Mouse (Mus musculus): Measurements from ENCODE around the gene 1700031F05Rik. TPM values are rescaled to one million over a fixed set of nuclear protein-coding genes. Genes with fewer than 3 reads are reported as not detected.
"Not testable (repeated sequence)": the region's sequence is repeated elsewhere in the genome, so short reads cannot be mapped to it uniquely, and the experiment has no call there.

Gene 1700031F05Rik
- not detected in 2 replicates for polyA plus RNA-seq (2015; fragmentation: Nextera tagmentation; extraction: Ambion mirVana)

- H3K27ac ChIP-seq = no peak within 1 kb of the TSS
- H3K9me3 ChIP-seq = no peaks in the 10 kb centered on the region
- no peak within 1 kb of the TSS for H3K9ac ChIP-seq
- ATAC-seq (replicated peaks) = no peak
- no peak within 1 kb of the TSS for H3K4me3 ChIP-seq
- no peaks in the 10 kb centered on the region for H3K4me1 ChIP-seq
- no peaks in the 10 kb centered on the region for H3K27me3 ChIP-seq (replicated peaks)
- H3K36me3 ChIP-seq (replicated peaks) = no peaks in the 10 kb centered on the region
- 88% methylated on average over 6 of the region's 6 CpGs for WGBS
- no peak within 1 kb of the TSS for H3K4me2 ChIP-seq
Observed at GRCm38 (mm10) chrX:102867871-102868270, at the start of gene 1700031F05Rik. Gene 1700031F05Rik (minus strand): TSS chrX:102867971.

- ATAC-seq (replicated peaks); H3K36me3 ChIP-seq (replicated peaks); H3K27me3 ChIP-seq (replicated peaks); H3K4me2 ChIP-seq; H3K27ac ChIP-seq; H3K4me1 ChIP-seq; H3K4me3 ChIP-seq; H3K9me3 ChIP-seq; H3K9ac ChIP-seq: not testable (repeated sequence)
- WGBS = 87% methylated on average over 1 of the region's 1 CpGs
Observed at GRCm38 (mm10) chrX:102914823-102915222, 47.1 kb upstream of the 1700031F05Rik start.

GRCm38 (mm10) chrX:102908587-102908986 is 40.8 kb upstream of the 1700031F05Rik start, which contains the start of the genes Dmrtc1a and 1700011M02Rik:
Gene Dmrtc1a (minus strand): TSS chrX:102908687.
Gene 1700011M02Rik (plus strand): TSS chrX:102908905.
- H3K9me3 ChIP-seq; H3K27ac ChIP-seq; H3K36me3 ChIP-seq (replicated peaks); H3K4me1 ChIP-seq; H3K4me3 ChIP-seq; H3K9ac ChIP-seq; ATAC-seq (replicated peaks); H3K27me3 ChIP-seq (replicated peaks); H3K4me2 ChIP-seq: not testable (repeated sequence)
- 89% methylated on average over 8 of the region's 9 CpGs for WGBS

- not testable (repeated sequence) for H3K4me2 ChIP-seq, H3K9ac ChIP-seq
Observed at GRCm38 (mm10) chrX:102854516-102854915, 13.3 kb downstream of the 1700031F05Rik start, which contains the start of gene Dmrtc1c2. Gene Dmrtc1c2 (minus strand): TSS chrX:102854616.

GRCm38 (mm10) chrX:102812311-102812710 is 55.5 kb downstream of the 1700031F05Rik start:
- no peak overlapping the region for H3K9ac ChIP-seq
- H3K4me1 ChIP-seq = no peaks in the 10 kb centered on the region
- peaks cover 2% of the 10 kb centered on the region for H3K27me3 ChIP-seq (replicated peaks)
- no peak for ATAC-seq (replicated peaks)
- no peak overlapping the region for H3K27ac ChIP-seq
- H3K36me3 ChIP-seq (replicated peaks) = no peaks in the 10 kb centered on the region
- H3K4me2 ChIP-seq = no peak overlapping the region
- H3K9me3 ChIP-seq = no peaks in the 10 kb centered on the region
- 57% methylated on average over 4 of the region's 4 CpGs for WGBS
- H3K4me3 ChIP-seq = no peak overlapping the region

More at GRCm38 (mm10) chrX:102854516-102854915, 13.3 kb downstream of the 1700031F05Rik start, which contains the start of gene Dmrtc1c2:
- not testable (repeated sequence) for H3K4me3 ChIP-seq; H3K4me1 ChIP-seq; H3K27me3 ChIP-seq (replicated peaks); H3K9me3 ChIP-seq; H3K27ac ChIP-seq; H3K36me3 ChIP-seq (replicated peaks); ATAC-seq (replicated peaks)
- WGBS = 100% methylated on average over 1 of the region's 13 CpGs

Other genes starting within 250 kb of the 1700031F05Rik start
- 7.5 and 8.1 TPM in 2 replicates for gene Phka1, start 223.7 kb downstream of the 1700031F05Rik start, polyA plus RNA-seq (2015; fragmentation: Nextera tagmentation; extraction: Ambion mirVana)
- not detected in 2 replicates for gene Gm3880, start 181.0 kb downstream of the 1700031F05Rik start, polyA plus RNA-seq (2015; fragmentation: Nextera tagmentation; extraction: Ambion mirVana)
- gene Gm9112, start 160.3 kb downstream of the 1700031F05Rik start, polyA plus RNA-seq (2015; fragmentation: Nextera tagmentation; extraction: Ambion mirVana) = not detected in 2 replicates
- not detected in 2 replicates for gene Dmrtc1b, start 160.1 kb downstream of the 1700031F05Rik start, polyA plus RNA-seq (2015; fragmentation: Nextera tagmentation; extraction: Ambion mirVana)
- gene Dmrtc1c1, start 65.0 kb downstream of the 1700031F05Rik start, polyA plus RNA-seq (2015; fragmentation: Nextera tagmentation; extraction: Ambion mirVana) = not detected in 2 replicates
- not detected in 2 replicates for gene Dmrtc1c2, start 13.4 kb downstream of the 1700031F05Rik start, polyA plus RNA-seq (2015; fragmentation: Nextera tagmentation; extraction: Ambion mirVana)
- 1.8 and 2.5 TPM in 2 replicates for gene Dmrtc1a, start 40.7 kb upstream of the 1700031F05Rik start, polyA plus RNA-seq (2015; fragmentation: Nextera tagmentation; extraction: Ambion mirVana)
- gene 1700011M02Rik, start 40.9 kb upstream of the 1700031F05Rik start, polyA plus RNA-seq (2015; fragmentation: Nextera tagmentation; extraction: Ambion mirVana) = not detected in 2 replicates
- gene 1700018G05Rik, start 60.4 kb upstream of the 1700031F05Rik start, polyA plus RNA-seq (2015; fragmentation: Nextera tagmentation; extraction: Ambion mirVana) = not detected in 2 replicates

All from midbrain, embryonic 15.5 days (tissue).